Mouse (Mus musculus): ENCODE measurements around the gene Kif1a. TPM values are rescaled to one million over a fixed set of nuclear protein-coding genes. Genes with fewer than 3 reads are reported as not detected.

The Kif1a gene
- total RNA-seq, 4 experiments from 2014 or later: 1.1 to 2.2 (median 1.3) TPM

DNA sequence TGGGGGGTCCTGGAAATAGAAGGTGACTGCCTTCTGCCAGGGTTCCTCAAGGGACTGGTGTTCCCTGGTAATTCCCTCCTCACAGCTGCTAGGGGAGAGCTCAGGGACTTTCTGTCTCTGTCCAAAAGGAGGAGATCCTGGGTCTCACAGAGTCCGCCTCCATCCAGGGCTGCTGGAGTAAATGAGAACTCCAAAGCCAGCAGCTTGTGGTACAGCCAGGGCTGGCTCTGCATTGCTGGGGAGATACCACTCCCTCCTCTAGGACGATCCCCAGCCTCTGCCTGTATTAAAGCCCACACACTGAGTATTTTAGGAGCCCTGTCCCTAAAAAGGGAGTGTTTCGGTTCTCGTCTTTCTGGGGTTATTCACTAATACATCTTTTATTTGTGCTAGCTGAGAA, 81.1 kb downstream of the Kif1a start:
- no peak for DNase-seq (ENCODE audit: low spot score)

DNA sequence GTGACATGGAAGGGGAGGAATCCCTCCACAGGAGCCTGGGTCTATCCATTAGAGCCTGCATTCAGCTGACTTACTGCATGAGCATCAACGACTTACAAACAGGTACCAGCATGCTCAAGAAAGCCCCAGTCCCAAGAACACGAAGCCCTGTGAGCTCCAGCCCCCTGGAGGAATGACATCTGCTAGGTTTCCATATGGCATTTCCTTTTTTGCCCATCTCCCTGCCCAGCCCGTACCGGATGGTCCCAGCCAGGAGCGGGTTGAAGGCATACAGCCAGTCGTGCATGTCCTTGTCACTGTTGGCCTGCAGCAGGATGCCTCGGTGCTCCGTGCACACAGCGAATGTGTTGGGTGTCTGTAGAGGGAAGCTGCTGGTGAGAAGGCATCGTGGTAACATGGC, 83.0 kb downstream of the Kif1a start:
- DNase-seq (ENCODE audit: low spot score): no peak

DNA sequence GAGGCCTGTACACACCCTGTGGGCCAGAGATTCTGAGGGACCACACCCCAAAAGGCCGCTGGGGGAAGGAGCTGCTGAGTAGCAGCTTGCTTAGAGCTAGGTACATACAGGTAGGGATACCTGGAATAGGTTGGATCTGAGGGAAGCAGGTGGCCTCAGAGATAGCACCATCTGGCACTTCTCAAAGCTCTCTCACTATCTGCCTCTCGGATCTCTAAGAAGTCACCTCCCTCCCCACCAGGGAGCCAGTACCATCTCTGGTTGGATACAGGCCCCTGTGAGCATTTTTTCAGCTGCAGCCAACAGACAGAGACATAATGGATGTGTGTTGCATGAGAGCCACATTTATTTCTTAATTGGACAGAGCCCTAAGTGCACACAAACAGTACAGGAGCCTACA, 86.6 kb downstream of the Kif1a start:
- DNase-seq (ENCODE audit: low spot score): no peak

DNA sequence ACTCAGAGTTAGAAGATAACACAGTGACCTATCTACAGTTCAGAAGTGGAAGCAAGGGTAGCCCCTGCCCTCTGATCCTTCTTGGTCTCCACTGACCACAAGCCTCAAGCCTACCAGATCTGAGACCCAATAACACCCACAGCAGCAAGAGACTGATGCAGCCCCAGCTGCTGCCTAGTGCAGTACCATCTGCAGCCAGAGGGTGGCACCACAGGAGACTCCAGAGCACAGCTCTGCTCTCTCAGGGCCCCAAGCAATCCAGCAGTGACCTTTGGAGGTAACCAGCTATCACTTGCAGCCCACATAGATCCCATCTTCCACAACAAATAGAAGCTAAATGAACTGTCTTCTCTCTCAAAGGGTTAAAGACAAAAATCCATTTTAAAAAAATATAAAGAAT, 87.3 kb downstream of the Kif1a start:
- DNase-seq (ENCODE audit: low spot score): peak; percentile 60

DNA sequence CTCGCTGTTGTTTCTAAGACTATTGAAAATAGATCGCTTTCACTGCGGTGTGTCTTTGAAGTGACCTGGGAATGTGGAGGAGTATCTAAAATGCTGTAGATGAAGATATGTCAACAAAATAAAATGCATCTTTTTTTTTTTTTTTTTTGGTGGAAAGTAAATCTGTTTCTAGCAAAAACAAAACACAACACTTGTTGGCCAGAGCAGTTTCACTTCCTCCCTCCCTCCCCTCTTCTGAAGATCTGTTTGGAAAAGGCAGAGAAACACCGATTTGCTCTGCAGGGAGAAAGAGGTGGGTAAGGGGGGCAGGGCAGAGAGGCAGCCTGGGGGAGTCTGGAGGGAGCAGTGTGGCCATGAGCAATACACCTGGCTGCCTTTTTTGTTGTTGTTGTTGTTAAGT, 88.4 kb downstream of the Kif1a start:
- no peak for DNase-seq (ENCODE audit: low spot score)

DNA sequence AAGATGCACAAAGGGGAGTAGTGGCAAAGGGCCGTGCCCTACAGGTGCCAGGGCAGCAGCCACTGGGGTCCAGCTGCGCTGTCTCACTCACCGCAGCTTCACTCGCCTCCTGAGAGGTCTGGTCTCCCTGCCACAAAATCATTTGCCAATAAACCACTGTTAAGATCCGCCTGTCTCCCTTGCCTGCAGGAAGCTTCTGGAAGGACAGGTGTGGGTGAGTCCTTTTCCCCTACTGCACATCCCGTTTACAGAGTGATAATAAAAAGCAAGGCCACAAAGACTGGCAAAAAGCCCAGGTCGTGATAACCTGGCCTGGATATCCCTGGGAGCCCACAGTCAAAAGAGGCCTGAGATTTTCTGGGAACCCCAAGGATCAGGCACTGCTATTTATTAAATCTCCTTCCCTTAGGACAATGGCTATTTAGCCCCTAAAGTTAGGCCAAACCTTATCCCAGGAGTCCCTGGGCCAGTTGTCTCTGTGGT, 89.6 kb downstream of the Kif1a start:
- peak; percentile 30 for DNase-seq (ENCODE audit: low spot score)

DNA sequence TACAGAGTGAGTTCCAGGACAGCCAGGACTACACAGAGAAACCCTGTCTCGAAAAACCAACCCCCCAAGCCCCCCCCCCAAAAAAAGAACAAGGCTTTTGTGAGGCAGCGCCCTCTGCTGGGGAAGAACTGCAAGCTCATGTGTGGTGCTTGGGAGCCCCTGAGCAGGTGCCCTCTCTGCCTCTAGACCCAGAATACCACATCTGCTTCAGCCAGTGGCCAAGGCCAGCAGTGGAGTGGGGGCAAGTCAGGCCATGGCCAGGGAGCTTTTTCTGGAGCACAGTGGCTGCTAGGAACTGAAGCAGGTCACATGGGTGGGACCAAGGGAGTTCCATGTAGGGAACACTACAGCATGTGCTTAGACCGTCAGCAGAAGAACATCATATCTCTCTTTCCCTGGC, 91.0 kb downstream of the Kif1a start:
- DNase-seq (ENCODE audit: low spot score): peak; percentile 8

DNA sequence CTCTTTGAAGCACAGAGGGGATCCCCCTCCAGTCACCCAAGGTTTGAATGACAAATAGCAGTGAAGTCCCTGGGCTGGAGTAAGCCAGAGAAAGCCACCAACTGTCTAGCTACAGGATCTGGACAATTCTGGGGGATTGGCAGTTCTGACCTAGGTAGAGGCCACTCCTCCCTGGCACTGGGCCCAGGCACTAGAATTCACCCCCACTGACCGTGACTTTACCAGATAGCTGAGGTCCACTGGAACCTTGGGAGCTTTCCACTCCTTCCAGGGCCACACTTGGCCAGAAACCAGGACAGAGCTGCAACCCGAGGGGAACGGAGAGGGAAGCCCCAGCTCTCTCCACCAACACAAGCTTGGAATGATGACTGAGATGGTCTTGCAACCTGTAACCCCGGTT, 92.6 kb downstream of the Kif1a start:
- no peak for DNase-seq (ENCODE audit: low spot score)

DNA sequence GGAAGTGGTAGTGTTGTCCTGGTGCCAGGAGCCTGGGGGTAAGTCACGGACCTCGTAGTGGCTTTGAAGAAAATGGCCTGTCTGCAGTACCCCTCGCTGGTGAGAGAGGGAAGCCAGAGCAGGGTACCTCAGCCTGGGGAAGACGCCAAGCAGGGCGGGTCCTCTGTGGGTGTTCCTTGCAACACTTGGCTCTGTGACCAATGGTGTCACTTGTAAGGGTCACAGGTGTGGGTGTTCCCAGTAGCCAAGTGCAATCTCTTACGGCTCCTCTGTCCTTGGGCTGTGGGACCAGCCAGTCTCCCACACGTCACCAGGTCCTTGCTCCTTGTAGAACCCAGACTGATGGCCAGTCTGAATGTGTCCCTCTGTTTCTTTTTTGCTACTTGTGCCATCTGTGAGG, 95.7 kb downstream of the Kif1a start, which contains the start of gene Aqp12:
Gene Aqp12 (plus strand): TSS at position 274 of the 400 bp plus-strand sequence.
- DNase-seq (ENCODE audit: low spot score): no peak

GRCm38 (mm10) chr1:92992880-92993279, 108.9 kb downstream of the Kif1a start:
- DNase-seq (ENCODE audit: low spot score): no peak

- no peak for DNase-seq (ENCODE audit: low spot score)
Measured at GRCm38 (mm10) chr1:92992214-92992855, 109.4 kb downstream of the Kif1a start.

DNA sequence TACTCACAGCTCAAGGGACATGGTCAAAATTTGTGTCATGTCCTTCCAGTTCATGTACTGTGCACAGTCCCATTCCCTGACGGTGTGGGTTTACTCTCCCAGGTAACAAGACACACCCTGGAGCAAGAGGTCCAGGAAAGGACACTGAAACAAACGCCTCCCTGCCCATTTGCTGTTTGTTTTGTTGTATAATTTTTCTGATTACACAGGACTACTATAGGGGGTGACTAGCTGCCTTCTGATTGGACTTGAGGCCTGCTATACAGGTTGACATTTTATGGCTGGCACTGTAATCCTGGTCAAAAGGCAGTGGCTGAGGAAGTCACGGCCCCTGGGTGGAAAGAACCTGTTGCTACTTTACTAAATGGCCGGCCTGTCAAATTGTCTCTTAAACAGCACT, 111.9 kb downstream of the Kif1a start:
- no peak for DNase-seq (ENCODE audit: low spot score)

DNA sequence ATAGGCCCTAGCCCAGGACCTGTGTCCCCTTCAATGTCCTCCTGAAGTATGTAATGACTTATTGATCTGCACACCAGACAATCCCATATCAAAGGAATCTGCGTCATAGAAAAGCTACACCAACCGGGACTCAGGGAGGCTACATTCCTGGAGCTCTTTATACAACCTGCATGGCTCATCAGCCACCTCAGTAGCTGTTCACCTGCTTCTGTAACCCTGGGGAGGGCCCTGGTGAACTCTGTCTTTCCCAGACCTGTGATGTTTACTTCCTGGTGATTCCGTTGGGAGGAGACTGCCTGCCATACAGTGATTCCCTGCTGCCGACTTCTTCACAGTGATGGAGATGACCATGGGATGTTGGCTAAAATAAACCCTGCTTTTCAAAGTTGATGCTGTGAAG, 112.9 kb downstream of the Kif1a start:
- DNase-seq (ENCODE audit: low spot score): no peak

DNA sequence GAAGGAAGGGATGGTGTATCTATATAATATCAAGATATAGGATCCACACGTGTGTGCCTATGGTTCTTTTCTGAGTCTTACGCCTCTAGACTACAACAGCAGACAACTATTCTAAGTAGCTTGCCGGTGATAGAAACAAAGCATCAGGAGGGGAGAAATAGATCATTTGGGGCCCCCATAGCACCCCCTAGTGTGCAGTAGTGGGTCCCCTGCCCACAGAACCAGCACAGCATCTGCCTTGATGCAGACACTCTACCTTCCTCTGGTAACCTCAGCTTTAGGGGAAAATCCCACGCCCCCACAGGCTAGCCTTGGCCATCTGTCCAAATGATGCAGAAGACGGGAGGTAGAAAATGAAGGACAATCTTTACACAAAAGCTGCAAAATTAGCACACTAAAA, 116.8 kb downstream of the Kif1a start:
- DNase-seq (ENCODE audit: low spot score): no peak

DNA sequence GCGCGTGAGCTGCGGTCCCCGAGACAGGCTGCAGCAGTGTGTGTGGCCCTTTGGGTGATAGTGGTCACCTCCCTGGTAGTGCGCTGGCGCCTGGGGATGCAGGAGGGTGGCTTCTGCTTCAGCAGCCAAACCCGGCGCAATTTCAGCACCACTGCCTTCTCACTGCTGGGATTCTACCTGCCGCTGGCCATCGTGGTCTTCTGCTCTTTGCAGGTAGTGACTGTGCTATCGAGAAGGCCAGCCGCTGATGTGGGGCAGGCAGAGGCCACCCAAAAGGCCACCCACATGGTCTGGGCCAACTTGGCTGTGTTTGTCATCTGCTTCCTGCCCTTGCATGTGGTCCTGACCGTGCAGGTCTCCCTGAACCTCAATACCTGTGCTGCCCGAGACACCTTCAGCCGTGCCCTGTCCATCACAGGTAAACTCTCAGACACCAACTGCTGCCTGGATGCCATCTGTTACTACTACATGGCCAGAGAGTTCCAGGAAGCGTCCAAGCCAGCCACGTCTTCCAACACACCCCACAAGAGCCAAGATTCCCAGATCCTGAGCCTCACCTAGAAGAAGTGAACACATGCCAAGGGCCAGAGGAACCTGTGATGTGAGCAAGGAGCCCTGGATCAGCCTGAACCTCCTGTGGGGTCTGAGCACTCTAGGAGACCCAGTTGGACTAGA, 118.7 kb downstream of the Kif1a start:
- no peak for DNase-seq (ENCODE audit: low spot score)

DNA sequence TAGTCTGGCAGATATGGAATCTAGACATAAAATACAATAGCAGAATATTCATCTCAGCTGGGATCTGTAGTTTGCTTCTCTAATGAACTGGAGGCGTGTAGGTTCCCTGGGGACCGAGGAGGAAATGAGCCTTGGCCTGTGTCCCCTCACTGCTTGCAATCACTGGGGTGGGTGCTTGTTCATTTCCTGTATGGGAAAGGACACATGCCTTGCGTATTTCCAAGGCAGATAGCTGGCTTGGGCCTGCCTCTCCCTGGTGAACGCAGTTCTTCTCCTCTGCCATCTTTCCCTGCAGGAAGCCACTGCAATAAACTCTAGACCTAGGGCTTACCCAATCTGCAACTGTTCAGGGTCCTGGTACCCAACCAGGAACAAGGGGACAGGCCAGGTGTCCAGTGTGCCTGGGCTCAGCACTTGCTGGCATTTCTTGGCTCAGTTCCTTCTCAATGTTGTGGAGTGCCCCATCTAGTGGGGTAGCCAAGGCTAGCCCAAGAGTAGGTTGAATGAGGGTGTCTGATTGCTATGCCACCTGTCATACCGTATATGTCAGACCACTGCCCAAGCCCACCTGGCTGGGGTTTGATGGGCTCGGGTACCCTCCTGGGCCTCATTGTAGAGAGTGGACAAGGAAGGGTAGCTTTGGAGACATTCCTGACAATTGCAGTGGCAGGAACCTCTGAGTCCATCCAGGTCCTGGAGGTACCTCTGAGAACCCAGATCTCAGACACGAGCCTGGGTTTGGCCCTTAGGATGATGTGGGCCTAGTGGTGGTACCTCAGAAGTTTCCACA, 120.5 kb downstream of the Kif1a start:
- DNase-seq (ENCODE audit: low spot score): peak; percentile 87

DNA sequence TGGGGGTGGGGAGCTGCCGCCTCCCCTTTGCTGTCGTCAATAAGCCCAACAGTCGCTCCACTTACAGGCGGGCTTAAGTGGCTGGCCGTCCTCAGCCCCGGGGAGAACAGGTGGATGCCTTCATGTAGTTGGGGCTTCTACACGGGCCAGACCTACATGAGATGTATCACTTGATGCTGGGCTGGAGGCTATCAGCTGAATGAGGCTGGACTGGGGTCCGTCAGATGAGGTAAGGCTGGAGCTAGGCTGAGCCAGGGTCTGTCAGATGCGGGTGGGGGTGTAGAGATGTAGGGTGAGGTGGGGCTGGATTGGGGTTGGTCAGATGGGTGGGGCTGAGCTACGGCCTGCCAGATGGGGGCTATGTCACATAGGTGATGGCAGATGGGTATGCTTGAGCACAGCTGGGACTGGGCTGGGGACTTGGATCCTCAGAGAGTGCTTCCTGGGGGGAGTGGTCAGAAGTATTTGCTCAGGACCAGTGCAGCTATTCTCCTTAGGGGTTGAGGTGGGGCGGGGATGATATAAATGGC, 122.6 kb downstream of the Kif1a start:
- DNase-seq (ENCODE audit: low spot score): no peak

GRCm38 (mm10) chr1:92978645-92979044, 123.1 kb downstream of the Kif1a start:
- DNase-seq (ENCODE audit: low spot score): no peak

DNA sequence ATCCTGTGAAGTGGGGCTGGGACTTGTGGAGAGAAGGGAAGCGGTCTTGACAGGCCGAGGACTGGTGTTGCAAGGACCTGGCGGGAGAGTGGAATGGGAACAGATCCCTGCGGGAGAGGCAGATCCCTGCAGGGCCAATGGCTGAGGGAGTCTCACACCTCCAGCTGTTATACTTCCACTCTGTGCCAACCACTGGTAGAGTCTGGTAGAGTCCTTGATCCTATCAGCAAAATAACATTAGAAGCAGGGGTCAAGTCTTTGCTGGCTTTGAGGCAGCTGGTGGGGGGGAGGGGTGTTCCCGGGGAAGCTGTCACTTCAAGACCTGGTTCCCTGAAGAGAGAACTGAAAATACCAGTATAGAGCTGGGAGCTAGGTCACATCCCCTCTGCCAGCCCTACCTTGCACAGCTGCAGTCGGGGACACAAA, 125.6 kb downstream of the Kif1a start:
- DNase-seq (ENCODE audit: low spot score): no peak

DNA sequence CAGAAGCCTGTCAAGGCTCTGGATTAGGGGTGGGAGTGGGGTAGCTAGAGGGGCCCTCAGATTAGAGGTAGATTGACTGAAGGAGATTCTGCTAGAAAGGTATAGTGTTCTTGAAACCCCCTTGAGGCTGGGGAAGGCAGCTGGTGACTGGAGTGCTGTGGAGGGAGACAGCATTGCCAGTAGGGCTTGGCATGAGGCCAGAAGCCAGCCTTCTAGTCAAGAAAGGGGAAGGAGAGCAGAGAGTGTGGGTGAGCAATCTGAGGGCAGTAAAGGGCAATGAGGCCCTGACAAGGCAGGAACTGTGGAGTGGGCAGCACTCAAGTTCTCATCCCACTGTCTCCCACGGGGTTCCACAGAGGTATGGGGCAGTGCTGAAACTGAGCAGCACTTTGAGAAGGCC, 128.9 kb downstream of the Kif1a start:
- DNase-seq (ENCODE audit: low spot score): peak; percentile 31

DNA sequence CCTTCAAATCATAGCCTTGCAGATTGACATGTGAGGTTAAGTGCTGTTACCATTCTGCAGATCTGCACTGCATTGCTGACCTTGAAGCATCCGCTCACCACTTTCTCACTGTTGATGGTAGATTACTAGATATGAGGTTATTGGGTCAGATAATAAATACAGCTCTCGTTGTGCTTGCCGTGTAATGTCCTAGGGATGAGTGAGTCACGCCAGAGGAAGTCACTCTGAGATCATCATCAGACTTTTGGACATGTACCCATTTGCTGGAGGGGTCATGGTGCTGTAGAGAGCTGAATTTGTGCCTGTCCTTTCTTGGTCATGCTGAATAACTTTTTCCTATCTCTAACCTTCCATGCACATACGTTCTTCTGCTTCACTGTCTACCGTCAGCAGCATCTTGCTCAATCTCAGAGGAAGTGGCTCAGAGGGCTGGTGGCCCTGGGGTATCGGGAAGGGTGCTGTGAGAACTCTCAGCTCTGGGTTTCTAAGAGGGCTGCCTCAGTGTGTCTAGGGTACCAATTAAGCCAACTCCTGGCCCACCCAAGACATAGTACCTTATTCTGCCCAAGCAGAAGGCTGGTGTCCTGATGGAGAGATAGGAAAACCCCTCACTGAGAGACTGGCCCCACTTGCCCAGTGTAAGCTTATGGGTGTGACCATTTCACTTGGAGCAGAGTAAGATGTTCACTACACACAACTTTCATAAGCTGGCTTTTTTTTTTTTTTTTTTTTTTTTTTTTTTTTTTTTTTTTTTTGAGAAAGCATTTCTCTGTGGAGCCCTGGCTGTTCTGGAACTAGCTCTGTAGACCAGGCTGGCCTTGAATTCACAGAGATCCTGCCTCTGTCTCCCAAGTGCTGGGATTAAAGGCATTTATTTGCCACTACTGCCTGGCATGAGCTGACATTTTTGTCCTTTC, 129.6 kb downstream of the Kif1a start:
- DNase-seq (ENCODE audit: low spot score): no peak

Measured in heart, adult 8-10 months (tissue).